Mouse (Mus musculus) myocyte (in vitro differentiated cells): ENCODE measurements around the gene Rmnd1.

Source experiments
- E2F4 ChIP-seq: IDR thresholded peaks from one replicate; pipeline ENCODE4 v1.6.1; 2011; ENCODE audit warnings: mild to moderate bottlenecking, control low read depth, moderate library complexity; ENCODE audit not compliant: insufficient read depth
- MAX ChIP-seq: IDR thresholded peaks from one replicate; pipeline ENCODE4 v1.6.1; 2011; ENCODE audit warnings: low read depth, mild to moderate bottlenecking, control low read depth
- MYOD1 ChIP-seq, 3 experiments: IDR thresholded peaks; one replicate each; pipeline ENCODE4 v1.6.1; 2011; ENCODE audit warnings: control low read depth in 2 of 3, low read depth in 2 of 3, mild to moderate bottlenecking in 2 of 3, moderate library complexity in 1 of 3; ENCODE audit not compliant: insufficient read length in 2 of 3, control insufficient read depth in 1 of 3
- MYOG ChIP-seq, 3 experiments: IDR thresholded peaks; one replicate each; pipeline ENCODE4 v1.6.1; 2011; ENCODE audit warnings: control low read depth in 2 of 3, low read depth in 2 of 3, mild to moderate bottlenecking in 2 of 3; ENCODE audit not compliant: insufficient read length in 2 of 3, control insufficient read depth in 1 of 3, insufficient read depth in 1 of 3
- POLR2A ChIP-seq: IDR thresholded peaks from one replicate; pipeline ENCODE4 v1.6.1; 2011; ENCODE audit warnings: low read depth, mild to moderate bottlenecking, control low read depth, moderate library complexity; ENCODE audit not compliant: insufficient read length
- POLR2AphosphoS2 ChIP-seq: IDR thresholded peaks from one replicate; pipeline ENCODE4 v1.6.1; 2011; ENCODE audit warnings: low read depth, control low read depth; ENCODE audit not compliant: insufficient read length
- SRF ChIP-seq: IDR thresholded peaks from one replicate; pipeline ENCODE4 v1.6.1; 2011; ENCODE audit warnings: low read depth; ENCODE audit not compliant: control insufficient read depth, insufficient read length
- TCF12 ChIP-seq: IDR thresholded peaks from one replicate; pipeline ENCODE4 v1.6.1; 2011; ENCODE audit warnings: mild to moderate bottlenecking, control low read depth; ENCODE audit not compliant: poor library complexity, insufficient read depth, severe bottlenecking
- TCF3 ChIP-seq: IDR thresholded peaks from one replicate; pipeline ENCODE4 v1.6.1; 2011; ENCODE audit warnings: low read depth, control low read depth; ENCODE audit not compliant: insufficient read length
- USF1 ChIP-seq: IDR thresholded peaks from one replicate; pipeline ENCODE4 v1.6.1; 2011; ENCODE audit warnings: low read depth, mild to moderate bottlenecking, control low read depth, moderate library complexity

GRCm38 (mm10) chr10:4376461-4376860, 55.7 kb downstream of the Rmnd1 start:
- TF ChIP-seq POLR2A (no peak), MAX (no peak), USF1 (no peak), SRF (no peak), E2F4 (no peak), MYOG (IDR thresholded peaks at IDR 0.05; ENCODE audit: control insufficient read depth in 1 of 3, insufficient read depth in 1 of 3, insufficient read length in 2 of 3, low read depth in 2 of 3) (no peak), POLR2AphosphoS2 (no peak), TCF12 (no peak), MYOD1 (IDR thresholded peaks at IDR 0.05; ENCODE audit: control insufficient read depth in 1 of 3, insufficient read length in 2 of 3, low read depth in 2 of 3) (no peak), TCF3 (no peak)
